Mouse (Mus musculus): ENCODE measurements around the gene Ndufc1.

- no peak for TF ChIP-seq CTCF (IDR thresholded peaks at IDR 0.05; ENCODE audit: low read depth)
- no peak for TF ChIP-seq EP300 (IDR thresholded peaks at IDR 0.05; ENCODE audit: low read depth)
These were observed 37.0 kb downstream of the Ndufc1 start for GRCm38 (mm10) chr3:51371826-51372225.

Data from liver, embryonic 14.5 days (tissue).